Mouse (Mus musculus) urinary bladder, postnatal 0 days (tissue): ENCODE results near the gene Gm20854. TPM values are rescaled to one million over a fixed set of nuclear protein-coding genes. Genes with fewer than 3 reads are reported as not detected.

Experiments
- polyA plus RNA-seq: library from polyadenylated mRNA; unstranded; fragments of >200 nt; fragmentation: Nextera tagmentation; extraction: Ambion mirVana; gene quantifications from 2 replicates; pipeline ENCODE4 v1.2.1, GENCODE M21; 2015

The Gm20854 gene
- polyA plus RNA-seq: not detected in 2 replicates

GRCm38 (mm10) chrY:85530808-85531207 lies at the start of gene Gm20854:
Gene Gm20854 (minus strand): TSS chrY:85530908.

